Mouse (Mus musculus): ENCODE results near the gene Ubl7. TPM values are rescaled to one million over a fixed set of nuclear protein-coding genes. Genes with fewer than 3 reads are reported as not detected.
A peak's percentile ranks its signal among the peaks of the same experiment; 100 is the strongest.

The Ubl7 gene
- polyA plus RNA-seq (2012; ENCODE audit: insufficient read depth, insufficient read length, missing spikeins): 73.3 and 80.0 TPM in 2 replicates

- Histone ChIP-seq H3K4me3 (ENCODE audit: insufficient read depth, low read length) (peak within 1 kb of the TSS; percentile 92), H3K27ac (ENCODE audit: insufficient read depth, low read depth, low read length) (peak within 1 kb of the TSS; percentile 68), H3K4me1 (ENCODE audit: control insufficient read depth, insufficient read depth, low read length) (peaks cover 5% of the 10 kb centered on the region)
- no peak for TF ChIP-seq CTCF (IDR thresholded peaks at IDR 0.05; ENCODE audit: low read depth, low read length)
- peak; percentile 16; the same call in 1 of the 2 replicates for TF ChIP-seq POLR2A (IDR thresholded peaks at IDR 0.05; ENCODE audit: borderline replicate concordance, low read depth, low read length)
Observed at GRCm38 (mm10) chr9:57910254-57911160, at the start of gene Ubl7. TSS of gene Ubl7 (plus strand) at chr9:57910979.

GRCm38 (mm10) chr9:57861951-57862471 lies 48.8 kb upstream of the Ubl7 start:
- Histone ChIP-seq H3K4me1 (ENCODE audit: control insufficient read depth, insufficient read depth, low read length) (no peaks in the 10 kb centered on the region), H3K4me3 (ENCODE audit: insufficient read depth, low read length) (no peak overlapping the region), H3K27ac (ENCODE audit: insufficient read depth, low read depth, low read length) (no peak overlapping the region)
- TF ChIP-seq CTCF (IDR thresholded peaks at IDR 0.05; ENCODE audit: low read depth, low read length) (peak; percentile 30), POLR2A (IDR thresholded peaks at IDR 0.05; ENCODE audit: borderline replicate concordance, low read depth, low read length) (no peak)

GRCm38 (mm10) chr9:57864336-57864735 lies 46.4 kb upstream of the Ubl7 start:
- Histone ChIP-seq H3K27ac (ENCODE audit: insufficient read depth, low read depth, low read length) (no peak overlapping the region), H3K4me3 (ENCODE audit: insufficient read depth, low read length) (no peak overlapping the region), H3K4me1 (ENCODE audit: control insufficient read depth, insufficient read depth, low read length) (no peaks in the 10 kb centered on the region)
- TF ChIP-seq CTCF (IDR thresholded peaks at IDR 0.05; ENCODE audit: low read depth, low read length) (no peak), POLR2A (IDR thresholded peaks at IDR 0.05; ENCODE audit: borderline replicate concordance, low read depth, low read length) (no peak)

GRCm38 (mm10) chr9:57866530-57866929 lies 44.2 kb upstream of the Ubl7 start:
- Histone ChIP-seq H3K27ac (ENCODE audit: insufficient read depth, low read depth, low read length) (no peak overlapping the region), H3K4me1 (ENCODE audit: control insufficient read depth, insufficient read depth, low read length) (peaks cover 6% of the 10 kb centered on the region), H3K4me3 (ENCODE audit: insufficient read depth, low read length) (no peak overlapping the region)
- TF ChIP-seq POLR2A (IDR thresholded peaks at IDR 0.05; ENCODE audit: borderline replicate concordance, low read depth, low read length): no peak
- TF ChIP-seq CTCF (IDR thresholded peaks at IDR 0.05; ENCODE audit: low read depth, low read length): no peak

- Histone ChIP-seq H3K27ac (ENCODE audit: insufficient read depth, low read depth, low read length) (no peak overlapping the region), H3K4me3 (ENCODE audit: insufficient read depth, low read length) (no peak overlapping the region), H3K4me1 (ENCODE audit: control insufficient read depth, insufficient read depth, low read length) (peaks cover 6% of the 10 kb centered on the region)
- TF ChIP-seq POLR2A (IDR thresholded peaks at IDR 0.05; ENCODE audit: borderline replicate concordance, low read depth, low read length) (no peak), CTCF (IDR thresholded peaks at IDR 0.05; ENCODE audit: low read depth, low read length) (no peak)
Observed at GRCm38 (mm10) chr9:57867236-57867635, 43.5 kb upstream of the Ubl7 start.

GRCm38 (mm10) chr9:57867880-57868279 lies 42.9 kb upstream of the Ubl7 start:
- peaks cover 6% of the 10 kb centered on the region for H3K4me1 ChIP-seq (ENCODE audit: control insufficient read depth, insufficient read depth, low read length)
- no peak for TF ChIP-seq CTCF (IDR thresholded peaks at IDR 0.05; ENCODE audit: low read depth, low read length)
- TF ChIP-seq POLR2A (IDR thresholded peaks at IDR 0.05; ENCODE audit: borderline replicate concordance, low read depth, low read length): no peak
- H3K4me3 ChIP-seq (ENCODE audit: insufficient read depth, low read length): no peak overlapping the region
- no peak overlapping the region for H3K27ac ChIP-seq (ENCODE audit: insufficient read depth, low read depth, low read length)

GRCm38 (mm10) chr9:57868767-57869166 lies 42.0 kb upstream of the Ubl7 start:
- H3K27ac ChIP-seq (ENCODE audit: insufficient read depth, low read depth, low read length): no peak overlapping the region
- no peak for TF ChIP-seq POLR2A (IDR thresholded peaks at IDR 0.05; ENCODE audit: borderline replicate concordance, low read depth, low read length)
- no peak for TF ChIP-seq CTCF (IDR thresholded peaks at IDR 0.05; ENCODE audit: low read depth, low read length)
- peaks cover 9% of the 10 kb centered on the region for H3K4me1 ChIP-seq (ENCODE audit: control insufficient read depth, insufficient read depth, low read length)
- no peak overlapping the region for H3K4me3 ChIP-seq (ENCODE audit: insufficient read depth, low read length)

GRCm38 (mm10) chr9:57870273-57870816 lies 40.4 kb upstream of the Ubl7 start:
- TF ChIP-seq CTCF (IDR thresholded peaks at IDR 0.05; ENCODE audit: low read depth, low read length) (no peak), POLR2A (IDR thresholded peaks at IDR 0.05; ENCODE audit: borderline replicate concordance, low read depth, low read length) (no peak)
- H3K4me3 ChIP-seq (ENCODE audit: insufficient read depth, low read length): no peak overlapping the region

GRCm38 (mm10) chr9:57874134-57874533 lies 36.6 kb upstream of the Ubl7 start:
- no peak overlapping the region for H3K4me3 ChIP-seq (ENCODE audit: insufficient read depth, low read length)
- peaks cover 15% of the 10 kb centered on the region for H3K4me1 ChIP-seq (ENCODE audit: control insufficient read depth, insufficient read depth, low read length)
- peak overlapping the region; percentile 35; the same call in 1 of the 2 replicates for H3K27ac ChIP-seq (ENCODE audit: insufficient read depth, low read depth, low read length)
- TF ChIP-seq CTCF (IDR thresholded peaks at IDR 0.05; ENCODE audit: low read depth, low read length) (no peak), POLR2A (IDR thresholded peaks at IDR 0.05; ENCODE audit: borderline replicate concordance, low read depth, low read length) (no peak)

More at GRCm38 (mm10) chr9:57870273-57870816, 40.4 kb upstream of the Ubl7 start:
- Histone ChIP-seq H3K4me1 (ENCODE audit: control insufficient read depth, insufficient read depth, low read length) (peaks cover 14% of the 10 kb centered on the region), H3K27ac (ENCODE audit: insufficient read depth, low read depth, low read length) (no peak overlapping the region)

GRCm38 (mm10) chr9:57874994-57875393 lies 35.8 kb upstream of the Ubl7 start:
- no peak for TF ChIP-seq POLR2A (IDR thresholded peaks at IDR 0.05; ENCODE audit: borderline replicate concordance, low read depth, low read length)
- TF ChIP-seq CTCF (IDR thresholded peaks at IDR 0.05; ENCODE audit: low read depth, low read length): no peak
- Histone ChIP-seq H3K4me3 (ENCODE audit: insufficient read depth, low read length) (no peak overlapping the region), H3K4me1 (ENCODE audit: control insufficient read depth, insufficient read depth, low read length) (peaks cover 22% of the 10 kb centered on the region), H3K27ac (ENCODE audit: insufficient read depth, low read depth, low read length) (no peak overlapping the region)
